Mouse (Mus musculus): ENCODE data around the gene Igf1.

Igf1 gene

GRCm38 (mm10) chr10:87858013-87858806 lies at the start of gene Igf1:
Igf1 (plus strand) TSS chr10:87858265.
- no peak for ATAC-seq (ENCODE audit: insufficient number of reproducible peaks, low FRiP score, low TSS enrichment)

DNA sequence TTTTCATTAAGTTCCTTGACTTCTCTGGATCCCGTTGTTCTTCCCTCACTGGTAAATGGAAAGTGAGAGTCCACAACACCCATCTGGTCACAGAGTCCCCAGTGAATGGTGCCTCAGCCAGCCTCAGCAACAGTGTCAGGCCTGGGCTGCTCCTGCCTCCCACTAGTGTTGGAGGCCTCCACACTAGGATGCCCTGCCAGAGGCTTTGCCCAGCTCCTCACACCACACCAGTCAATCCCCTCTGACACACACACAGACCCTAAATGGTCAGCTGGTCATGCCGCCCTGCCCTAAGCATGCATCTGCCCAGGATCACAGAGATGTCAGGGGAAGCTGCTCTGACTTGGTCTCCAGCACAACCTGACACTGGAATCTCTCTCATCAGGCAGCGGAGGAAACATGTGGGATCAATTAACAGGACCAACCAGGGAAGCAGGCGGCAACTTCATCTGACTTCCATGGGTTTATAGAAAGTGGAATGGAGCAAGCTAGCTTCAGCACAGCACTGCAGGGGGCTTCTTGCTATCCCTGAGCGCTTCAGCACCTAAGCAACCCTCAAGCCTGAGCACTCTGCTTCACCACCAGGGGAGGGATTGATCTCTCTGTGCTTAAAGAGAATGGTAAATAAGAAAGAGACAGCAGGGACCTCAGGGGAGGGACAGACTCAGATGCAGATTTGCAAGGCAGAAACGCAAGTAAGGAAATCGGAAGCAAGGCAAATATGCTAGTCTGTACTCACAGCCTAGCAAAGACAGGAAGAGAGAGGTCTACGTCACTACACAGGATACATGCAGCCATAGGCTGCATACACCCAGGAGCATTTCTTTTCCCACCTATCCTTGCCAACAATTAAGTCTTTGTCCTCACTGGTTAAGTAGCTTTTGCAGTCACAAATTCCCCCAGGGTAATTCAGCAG lies 45.6 kb upstream of the Igf1 start:
- ATAC-seq (ENCODE audit: insufficient number of reproducible peaks, low FRiP score, low TSS enrichment), result no peak

DNA sequence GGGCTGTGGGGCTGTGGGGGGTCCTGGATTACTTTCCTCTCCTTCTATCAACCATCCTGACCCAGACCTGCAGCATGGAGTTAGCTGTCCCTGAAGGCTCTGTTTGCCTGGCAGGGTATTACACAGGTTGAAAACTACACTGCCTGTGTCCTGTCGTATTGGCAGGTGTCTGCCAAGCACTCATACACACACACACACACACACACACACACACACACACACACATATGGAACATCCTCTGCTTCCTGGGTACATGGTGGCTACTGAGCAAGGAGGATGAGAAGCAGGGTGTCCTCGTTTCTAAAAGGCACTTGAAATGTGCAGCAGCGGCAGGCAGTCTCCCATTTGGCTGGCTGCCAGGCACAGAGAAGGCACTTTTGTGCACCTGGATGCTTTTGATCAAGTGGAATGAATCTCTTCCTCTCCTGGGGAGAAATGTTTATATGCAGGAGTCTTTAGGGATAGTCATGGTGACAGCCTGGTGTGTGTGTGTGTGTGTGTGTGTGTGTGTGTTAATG lies 44.9 kb upstream of the Igf1 start:
- no peak for ATAC-seq (ENCODE audit: insufficient number of reproducible peaks, low FRiP score, low TSS enrichment)

GRCm38 (mm10) chr10:87816861-87817260 lies 41.2 kb upstream of the Igf1 start:
- ATAC-seq (ENCODE audit: insufficient number of reproducible peaks, low FRiP score, low TSS enrichment), result no peak

GRCm38 (mm10) chr10:87817786-87818185 lies 40.3 kb upstream of the Igf1 start:
- ATAC-seq (ENCODE audit: insufficient number of reproducible peaks, low FRiP score, low TSS enrichment), result no peak

GRCm38 (mm10) chr10:87821906-87822305 lies 36.2 kb upstream of the Igf1 start:
- ATAC-seq (ENCODE audit: insufficient number of reproducible peaks, low FRiP score, low TSS enrichment), result no peak

DNA sequence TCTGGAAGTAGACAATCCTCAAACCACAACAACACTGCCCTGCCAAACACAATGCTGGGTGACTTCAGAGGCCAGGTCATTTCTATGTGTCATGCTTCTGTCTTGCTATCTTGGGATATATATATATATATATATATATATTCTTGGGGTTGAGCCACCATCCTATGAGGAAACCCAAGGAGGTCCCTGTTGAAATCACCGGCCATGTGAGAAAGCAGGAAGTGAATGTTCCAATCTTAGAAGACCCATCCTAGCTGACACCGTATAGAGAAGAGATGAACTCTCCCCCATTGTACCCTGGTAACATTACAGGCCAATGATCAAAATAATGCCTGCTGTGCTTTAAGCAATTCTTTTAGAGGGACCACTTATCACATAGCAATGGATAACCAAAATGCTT lies 28.1 kb upstream of the Igf1 start:
- ATAC-seq (ENCODE audit: insufficient number of reproducible peaks, low FRiP score, low TSS enrichment), result no peak

DNA sequence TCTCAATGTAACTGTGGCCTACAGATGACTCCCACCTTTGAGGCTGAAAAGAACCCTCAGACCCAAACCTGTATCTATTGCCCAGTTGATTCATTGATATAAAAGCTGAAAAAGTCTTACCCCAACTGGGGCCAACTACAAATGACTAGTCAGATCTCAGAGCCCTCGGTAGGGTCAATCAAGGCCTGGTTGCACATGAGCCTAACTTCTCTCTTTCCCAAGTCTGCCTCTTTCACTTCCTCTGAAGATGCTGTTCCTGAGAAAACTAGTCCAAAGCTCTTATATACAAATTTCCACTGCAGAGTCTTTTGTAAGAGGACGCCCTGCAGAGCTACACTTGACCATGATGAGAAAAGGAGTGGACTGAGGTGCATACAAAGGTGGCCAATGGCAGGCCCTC lies 27.4 kb upstream of the Igf1 start:
- no peak for ATAC-seq (ENCODE audit: insufficient number of reproducible peaks, low FRiP score, low TSS enrichment)

- no peak for ATAC-seq (ENCODE audit: insufficient number of reproducible peaks, low FRiP score, low TSS enrichment)
Observed at GRCm38 (mm10) chr10:87832101-87832500, 26.0 kb upstream of the Igf1 start.

DNA sequence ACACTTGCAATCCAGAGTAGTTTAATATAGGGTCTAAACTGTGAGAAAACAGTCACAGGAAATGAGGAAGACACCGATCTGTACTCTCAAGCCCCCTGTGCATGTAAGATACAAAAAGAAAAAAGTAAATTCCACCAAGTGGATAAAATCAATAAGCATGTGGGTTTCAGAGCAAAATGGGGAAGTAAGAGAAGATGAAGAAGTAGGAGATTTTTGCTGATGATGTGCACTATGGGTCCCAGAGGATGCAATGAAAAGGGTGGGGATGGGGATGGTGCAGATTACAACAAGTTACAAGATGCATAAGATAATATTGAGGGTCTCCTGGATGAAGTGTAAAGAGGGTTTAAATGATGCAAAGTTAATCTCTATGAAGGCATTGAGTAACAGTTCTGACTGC lies 18.6 kb upstream of the Igf1 start:
- no peak for ATAC-seq (ENCODE audit: insufficient number of reproducible peaks, low FRiP score, low TSS enrichment)

- ATAC-seq (ENCODE audit: insufficient number of reproducible peaks, low FRiP score, low TSS enrichment), result no peak
Observed at GRCm38 (mm10) chr10:87842501-87842900, 15.6 kb upstream of the Igf1 start.

DNA sequence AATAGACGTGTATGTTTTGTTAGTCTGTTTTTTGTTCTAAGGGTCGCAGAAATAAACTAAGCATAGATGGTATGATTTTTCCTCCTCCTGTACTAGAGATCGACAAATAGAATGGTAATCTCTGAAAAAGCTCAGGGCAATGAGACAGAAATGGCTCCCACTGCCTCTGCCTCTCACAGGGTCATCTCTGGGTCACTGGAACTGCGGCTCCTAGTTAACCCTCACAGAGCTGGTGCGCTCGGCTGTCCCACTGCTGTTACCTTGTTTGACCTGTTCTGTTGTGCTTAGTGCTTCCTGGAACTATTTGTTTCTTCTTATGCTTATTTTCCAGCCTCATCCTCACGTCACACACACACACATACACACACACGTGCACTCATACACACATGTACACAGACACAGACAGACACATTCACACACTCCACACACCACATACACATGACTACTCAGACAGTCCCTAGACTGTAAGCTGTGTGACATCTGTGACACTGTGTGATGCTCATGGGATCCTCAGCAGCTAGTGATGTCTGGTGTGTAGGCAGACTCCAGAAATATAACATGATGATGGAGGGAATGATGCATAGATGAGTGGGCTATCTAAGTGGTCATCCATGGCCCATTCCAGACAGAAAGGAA lies 13.0 kb upstream of the Igf1 start:
- ATAC-seq (ENCODE audit: insufficient number of reproducible peaks, low FRiP score, low TSS enrichment), result no peak

DNA sequence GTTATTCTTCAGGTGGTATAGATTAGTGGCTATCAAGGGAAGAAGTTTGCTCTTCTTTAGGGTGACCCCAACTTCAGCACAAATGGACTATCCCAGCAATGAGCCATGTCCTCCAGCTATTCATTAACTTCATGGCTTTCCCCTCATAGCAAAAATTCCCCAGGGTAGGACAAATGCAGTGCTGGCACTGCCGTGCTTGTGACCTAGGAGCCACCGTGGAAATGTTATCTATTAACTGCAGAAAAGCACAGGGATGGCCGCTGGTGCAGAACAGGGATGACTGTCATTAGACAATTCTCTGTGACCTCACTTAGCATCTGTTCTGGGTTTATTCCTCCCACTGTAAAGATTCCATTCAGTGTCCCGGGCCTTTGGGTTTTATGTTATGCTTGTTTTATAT lies 10.2 kb upstream of the Igf1 start:
- no peak for ATAC-seq (ENCODE audit: insufficient number of reproducible peaks, low FRiP score, low TSS enrichment)

GRCm38 (mm10) chr10:87848419-87848818 lies 9.6 kb upstream of the Igf1 start:
- ATAC-seq (ENCODE audit: insufficient number of reproducible peaks, low FRiP score, low TSS enrichment), result no peak

DNA sequence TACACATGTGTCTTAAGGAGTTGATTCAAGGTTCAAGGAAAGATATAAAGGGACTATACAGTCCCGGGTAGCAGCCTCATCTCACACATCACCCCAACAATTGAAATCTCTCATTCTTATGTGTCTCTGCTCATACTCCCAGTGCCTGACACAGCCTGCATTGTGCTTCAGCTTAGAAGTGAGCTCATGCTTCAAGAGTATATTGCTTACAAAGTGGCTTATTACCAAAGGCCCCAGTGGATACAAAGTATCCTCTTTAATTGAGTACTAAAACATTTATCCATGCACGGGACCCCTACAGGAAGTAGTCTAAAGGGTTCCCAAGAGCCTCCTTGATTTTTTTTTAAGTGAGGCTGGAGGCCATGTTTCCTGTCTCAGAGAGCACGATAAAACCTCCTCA lies 6.6 kb upstream of the Igf1 start:
- ATAC-seq (ENCODE audit: insufficient number of reproducible peaks, low FRiP score, low TSS enrichment), result no peak

DNA sequence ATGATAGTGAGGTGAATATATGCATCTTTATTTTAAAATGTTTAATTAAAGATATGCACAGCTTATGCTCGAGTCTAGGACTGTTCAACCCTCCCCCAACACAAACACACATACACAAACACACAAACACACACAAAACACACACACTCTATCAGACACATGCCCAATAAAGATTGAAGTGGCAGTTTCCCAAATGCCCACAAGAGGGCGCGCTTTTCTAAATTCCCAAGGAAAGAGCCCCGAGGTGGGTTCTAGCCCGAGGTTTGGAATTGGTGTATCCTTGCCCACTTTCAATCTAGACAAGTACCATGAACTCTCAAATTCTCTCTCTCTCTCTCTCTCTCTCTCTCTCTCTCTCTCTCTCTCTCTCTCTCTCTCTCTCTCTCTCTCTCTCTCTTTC lies 3.7 kb upstream of the Igf1 start:
- no peak for ATAC-seq (ENCODE audit: insufficient number of reproducible peaks, low FRiP score, low TSS enrichment)

DNA sequence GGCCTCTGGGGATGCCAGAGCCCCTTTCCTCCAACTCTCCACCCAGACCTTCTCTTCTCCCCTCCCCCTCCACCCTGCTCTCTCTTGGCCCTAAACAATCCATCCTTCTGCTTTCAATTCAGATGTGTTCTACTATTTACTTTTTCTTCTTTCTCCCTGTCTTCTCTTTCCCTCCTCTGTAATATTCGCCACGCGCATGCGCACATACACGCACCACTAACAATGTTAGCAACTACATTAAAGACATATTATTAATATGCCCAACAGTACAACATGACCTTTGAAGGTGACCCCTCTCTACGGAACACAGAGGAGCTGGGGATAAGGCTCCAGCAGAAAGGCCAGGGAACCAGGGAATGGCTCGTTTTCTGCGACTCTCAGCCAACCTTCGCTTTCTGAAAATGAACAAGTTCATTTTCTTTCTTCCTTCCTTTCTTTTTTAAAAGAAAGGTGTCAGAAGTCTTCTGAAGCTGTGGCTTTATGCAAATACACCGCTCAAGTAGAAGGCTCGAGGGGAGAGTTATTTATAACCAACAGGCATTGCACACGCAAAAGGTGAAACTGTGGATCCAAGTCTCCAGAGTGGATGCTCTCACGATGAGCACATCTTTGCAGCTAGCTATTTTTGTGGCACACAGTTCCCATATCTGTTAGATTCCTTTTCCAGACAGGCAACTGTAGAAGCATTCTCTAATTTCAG lies 2.5 kb upstream of the Igf1 start:
- ATAC-seq (ENCODE audit: insufficient number of reproducible peaks, low FRiP score, low TSS enrichment), result no peak

DNA sequence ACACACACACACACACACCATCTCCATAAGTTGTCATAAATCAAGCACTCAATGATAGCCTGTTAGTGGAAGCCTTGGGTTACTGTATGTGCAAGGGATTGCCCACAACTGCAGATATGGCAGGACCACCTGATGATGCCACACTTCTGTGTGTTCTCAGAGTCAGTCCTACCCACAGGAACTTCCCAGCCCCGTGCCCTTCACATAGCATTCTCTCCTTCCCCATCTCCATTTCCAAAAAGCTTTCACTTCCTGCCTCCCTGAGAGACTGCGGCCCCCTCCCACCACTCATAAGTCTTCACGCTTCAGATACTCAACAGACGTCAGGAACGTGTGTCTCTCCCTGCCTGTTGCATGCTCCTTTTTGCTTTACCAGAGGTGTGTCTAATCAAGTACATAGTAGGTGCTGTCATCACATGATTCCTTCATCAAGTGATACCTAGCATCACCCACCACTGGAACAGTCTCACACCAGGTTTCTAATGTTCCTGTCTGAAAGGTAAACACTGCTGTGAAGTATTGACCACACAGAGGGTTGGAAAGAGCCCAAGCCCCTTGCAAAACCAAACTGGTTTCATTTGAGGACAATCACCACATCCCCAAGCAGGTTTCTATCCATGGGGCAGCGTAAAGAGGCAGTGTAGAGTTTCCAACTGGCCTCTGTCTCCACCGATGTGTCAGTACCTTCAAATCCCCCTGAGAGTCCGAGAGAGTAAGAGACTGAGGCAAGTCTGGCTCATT lies 680 bp upstream of the Igf1 start:
- no peak for ATAC-seq (ENCODE audit: insufficient number of reproducible peaks, low FRiP score, low TSS enrichment)

DNA sequence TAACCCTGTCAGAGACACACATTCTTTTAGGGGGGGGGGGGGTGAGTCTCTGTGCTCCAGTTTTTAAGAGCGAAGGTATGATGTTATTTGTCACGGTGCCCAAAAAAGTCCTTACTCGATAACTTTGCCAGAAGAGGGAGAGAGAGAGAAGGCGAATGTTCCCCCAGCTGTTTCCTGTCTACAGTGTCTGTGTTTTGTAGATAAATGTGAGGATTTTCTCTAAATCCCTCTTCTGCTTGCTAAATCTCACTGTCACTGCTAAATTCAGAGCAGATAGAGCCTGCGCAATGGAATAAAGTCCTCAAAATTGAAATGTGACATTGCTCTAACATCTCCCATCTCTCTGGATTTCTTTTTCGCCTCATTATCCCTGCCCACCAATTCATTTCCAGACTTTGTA lies 874 bp downstream of the Igf1 start:
- no peak for ATAC-seq (ENCODE audit: insufficient number of reproducible peaks, low FRiP score, low TSS enrichment)

- ATAC-seq (ENCODE audit: insufficient number of reproducible peaks, low FRiP score, low TSS enrichment), result no peak
Observed at GRCm38 (mm10) chr10:87859453-87859852, 1.4 kb downstream of the Igf1 start.

Measured in cerebellum, adult (tissue).